Mouse (Mus musculus): ENCODE data around the gene Tnni3k.

- TF ChIP-seq CTCF (IDR thresholded peaks at IDR 0.05; ENCODE audit: low read depth) (no peak), EP300 (IDR thresholded peaks at IDR 0.05; ENCODE audit: low read depth) (no peak)
Measured at GRCm38 (mm10) chr3:154868807-154869206, 186.4 kb downstream of the Tnni3k start.

All from liver, embryonic 14.5 days (tissue).